Mouse (Mus musculus) lung, postnatal 0 days (tissue): ENCODE data around the gene Cxcr6.

ENCODE experiments used
- CTCF ChIP-seq: IDR thresholded peaks from 2 replicates; pipeline ENCODE4 v1.5.1; 2016; ENCODE audit warnings: antibody characterized with exemption, mild to moderate bottlenecking
- EP300 ChIP-seq: IDR thresholded peaks from 2 replicates; pipeline ENCODE4 v1.6.1; 2016; ENCODE audit warnings: antibody characterized with exemption, mild to moderate bottlenecking, control low read depth

DNA sequence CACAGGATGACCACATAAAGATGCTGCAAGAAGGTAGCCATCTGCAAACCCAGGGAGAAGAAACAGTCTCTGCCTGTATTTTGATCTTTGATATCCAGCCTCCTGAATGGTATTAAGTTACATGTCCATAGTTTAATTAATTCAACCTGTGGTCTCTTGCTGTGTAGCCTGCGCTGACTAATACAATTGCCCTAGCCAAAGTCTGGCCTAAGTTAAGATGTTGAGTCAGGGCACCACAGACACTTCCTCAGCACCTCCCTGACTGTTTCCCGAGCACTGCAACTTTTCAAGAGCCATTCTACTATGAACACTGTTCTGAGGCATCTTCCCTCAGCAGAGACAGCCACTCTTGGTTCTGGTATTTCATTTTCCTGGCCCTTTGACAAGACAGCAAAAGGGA is 12.3 kb downstream of the Cxcr6 start:
- TF ChIP-seq CTCF: no peak
- TF ChIP-seq EP300: no peak
